Mouse (Mus musculus) left cerebral cortex, adult 9 months (tissue): Measurements from ENCODE around the gene Txlnb.
"Not testable (repeated sequence)": the region's sequence is repeated elsewhere in the genome, so short reads cannot be mapped to it uniquely, and the experiment has no call there.

Experiments used
- DNase-seq, 2 experiments: peaks; one replicate each; pipeline ENCODE4 v3.0.0; 2022; ENCODE audit warnings: low spot score in 2 of 2

The Txlnb gene

GRCm38 (mm10) chr10:17795767-17796631 is at the start of gene Txlnb:
Gene Txlnb (plus strand): TSS chr10:17796226.
- peak in 1 of 2 experiments; percentile 65 for DNase-seq

GRCm38 (mm10) chr10:17752478-17752877 is 43.5 kb upstream of the Txlnb start:
- no peak for DNase-seq

GRCm38 (mm10) chr10:17759772-17760171 is 36.3 kb upstream of the Txlnb start:
- no peak for DNase-seq

- DNase-seq = no peak
These were observed 35.0 kb upstream of the Txlnb start for GRCm38 (mm10) chr10:17760750-17761613.

GRCm38 (mm10) chr10:17761652-17762051 is 34.4 kb upstream of the Txlnb start:
- no peak for DNase-seq

- DNase-seq = no peak
These were observed 33.1 kb upstream of the Txlnb start for GRCm38 (mm10) chr10:17762946-17763345.

GRCm38 (mm10) chr10:17769856-17770255 is 26.2 kb upstream of the Txlnb start:
- DNase-seq = no peak

GRCm38 (mm10) chr10:17772364-17772763 is 23.7 kb upstream of the Txlnb start:
- no peak for DNase-seq

- DNase-seq = no peak
These were observed 21.7 kb upstream of the Txlnb start for GRCm38 (mm10) chr10:17774366-17774765.

- DNase-seq = no peak
These were observed 20.9 kb upstream of the Txlnb start for GRCm38 (mm10) chr10:17775079-17775478.

- DNase-seq = not testable (repeated sequence)
These were observed 19.3 kb upstream of the Txlnb start for GRCm38 (mm10) chr10:17776684-17777083.

- no peak for DNase-seq
These were observed 9.3 kb upstream of the Txlnb start for GRCm38 (mm10) chr10:17786771-17787170.

GRCm38 (mm10) chr10:17787938-17788337 is 8.1 kb upstream of the Txlnb start:
- no peak for DNase-seq

GRCm38 (mm10) chr10:17788347-17788746 is 7.7 kb upstream of the Txlnb start:
- no peak for DNase-seq

GRCm38 (mm10) chr10:17793926-17794325 is 2.1 kb upstream of the Txlnb start:
- no peak for DNase-seq

- no peak for DNase-seq
These were observed 1.6 kb upstream of the Txlnb start for GRCm38 (mm10) chr10:17794443-17794842.

GRCm38 (mm10) chr10:17795227-17795626 is 799 bp upstream of the Txlnb start:
- DNase-seq = no peak

GRCm38 (mm10) chr10:17796846-17797631 is 1.0 kb downstream of the Txlnb start:
- DNase-seq = no peak

- no peak for DNase-seq
These were observed 1.7 kb downstream of the Txlnb start for GRCm38 (mm10) chr10:17797681-17798080.

GRCm38 (mm10) chr10:17801788-17802187 is 5.8 kb downstream of the Txlnb start:
- peak in 1 of 2 experiments; percentile 22 for DNase-seq

- DNase-seq = no peak
These were observed 12.5 kb downstream of the Txlnb start for GRCm38 (mm10) chr10:17808526-17808925.

- DNase-seq = no peak
These were observed 19.0 kb downstream of the Txlnb start for GRCm38 (mm10) chr10:17815052-17815451.
